Mouse (Mus musculus) left cerebral cortex, adult 2 months (tissue): ENCODE data around the gene Sds. TPM values are rescaled to one million over a fixed set of nuclear protein-coding genes. Genes with fewer than 3 reads are reported as not detected.
"Not testable (repeated sequence)": the region's sequence is repeated elsewhere in the genome, so short reads cannot be mapped to it uniquely, and the experiment has no call there.

Experiments
- DNase-seq, 2 experiments: peaks; one replicate each; pipeline ENCODE4 v3.0.0; 2021 to 2022; ENCODE audit warnings: low spot score in 2 of 2, mixed read lengths in 1 of 2; ENCODE audit errors: extremely low spot score in 1 of 2
- H3K27ac ChIP-seq: fragments of 200-600 bp; 2 replicates; pipeline ENCODE4 v1.8.1; 2022
- H3K4me3 ChIP-seq: fragments of 200-600 bp; 2 replicates; pipeline ENCODE4 v1.8.1; 2022
- CTCF ChIP-seq: fragments of 200-600 bp; IDR thresholded peaks from 2 replicates; pipeline ENCODE4 v1.8.1; 2022; ENCODE audit warnings: antibody characterized with exemption, mild to moderate bottlenecking, moderate library complexity
- intact Hi-C: fragments of 180-260 bp; cut with DNase I; formaldehyde crosslinking; loops from one replicate; pipeline ENCODE4 v1.15.1; 2025
- total RNA-seq, 2 experiments: library from RNA; stranded (reverse); gene quantifications; 2 replicates each; pipeline ENCODE4 v1.2.3; 2021

Sds gene
- total RNA-seq, 2 experiments from 2014 or later: 0.61 TPM; not detected in 1

- no peak overlapping the region for H3K4me3 ChIP-seq
- no peak overlapping the region for H3K27ac ChIP-seq
- intact Hi-C loops: no loop called here
- TF ChIP-seq CTCF: no peak
- no peak for DNase-seq
These were observed 17.6 kb downstream of the Sds start for GRCm38 (mm10) chr5:120493873-120494395.

GRCm38 (mm10) chr5:120495064-120495702 lies 18.9 kb downstream of the Sds start:
- intact Hi-C loops: no loop called here
- Histone ChIP-seq H3K4me3 (no peak overlapping the region), H3K27ac (peak overlapping the region; percentile 36)
- peak in 1 of 2 experiments; percentile 35 for DNase-seq
- no peak for TF ChIP-seq CTCF

GRCm38 (mm10) chr5:120495703-120496226 lies 19.4 kb downstream of the Sds start:
- no peak for DNase-seq
- intact Hi-C loops: no loop called here
- Histone ChIP-seq H3K27ac (peak overlapping the region; percentile 29), H3K4me3 (no peak overlapping the region)
- no peak for TF ChIP-seq CTCF

GRCm38 (mm10) chr5:120497071-120497470 lies 20.7 kb downstream of the Sds start:
- no peak for TF ChIP-seq CTCF
- H3K4me3 ChIP-seq: no peak overlapping the region
- intact Hi-C loops: no loop called here
- H3K27ac ChIP-seq: no peak overlapping the region
- no peak for DNase-seq

GRCm38 (mm10) chr5:120499202-120499601 lies 22.9 kb downstream of the Sds start:
- no peak for TF ChIP-seq CTCF
- Histone ChIP-seq H3K27ac (no peak overlapping the region), H3K4me3 (no peak overlapping the region)
- DNase-seq: no peak
- intact Hi-C loops: no loop called here

GRCm38 (mm10) chr5:120500609-120501008 lies 24.3 kb downstream of the Sds start:
- DNase-seq, H3K27ac ChIP-seq, H3K4me3 ChIP-seq: not testable (repeated sequence)
- peak; percentile 41 for TF ChIP-seq CTCF
- intact Hi-C loops: loop anchor here (5.0 to 10.0 kb wide), 3 partner anchors 87 to 312 kb away; partner anchors contain the start of genes Iqcd, Oas1c, Oas2 and Tpcn1

GRCm38 (mm10) chr5:120502147-120502621 lies 25.9 kb downstream of the Sds start:
- no peak for TF ChIP-seq CTCF
- intact Hi-C loops: loop anchor here (5.0 to 10.0 kb wide), 3 partner anchors 85 to 310 kb away; partner anchors contain the start of genes Iqcd, Oas1c, Oas2 and Tpcn1
- peak overlapping the region; percentile 86 for H3K27ac ChIP-seq
- peak overlapping the region; percentile 92 for H3K4me3 ChIP-seq
- peak in 1 of 2 experiments; percentile 30 for DNase-seq

- H3K27ac ChIP-seq: peak overlapping the region; percentile 86
- no peak for TF ChIP-seq CTCF
- peak overlapping the region; percentile 92 for H3K4me3 ChIP-seq
- DNase-seq: no peak
- intact Hi-C loops: loop anchor here (5.0 to 10.0 kb wide), 3 partner anchors 85 to 310 kb away; partner anchors contain the start of genes Iqcd, Oas1c, Oas2 and Tpcn1
These were observed 26.4 kb downstream of the Sds start for GRCm38 (mm10) chr5:120502675-120503143.

GRCm38 (mm10) chr5:120503144-120503795 lies 26.9 kb downstream of the Sds start, which contains the start of gene Plbd2:
TSS of gene Plbd2 (minus strand) at chr5:120503625.
- TF ChIP-seq CTCF: no peak
- DNase-seq: peak; percentile 77 to 81
- peak within 1 kb of the TSS; percentile 92 for H3K4me3 ChIP-seq
- H3K27ac ChIP-seq: peak within 1 kb of the TSS; percentile 86
- intact Hi-C loops: loop anchor here (5.0 to 10.0 kb wide), 3 partner anchors 84 to 309 kb away; partner anchors contain the start of genes Iqcd, Oas1c, Oas2 and Tpcn1

GRCm38 (mm10) chr5:120505368-120505767 lies 29.0 kb downstream of the Sds start:
- H3K4me3 ChIP-seq: no peak overlapping the region
- TF ChIP-seq CTCF: peak; percentile 95
- intact Hi-C loops: loop anchor here (1.0 to 10.0 kb wide), 2 partner anchors 100 to 239 kb away; partner anchors contain the start of gene Oas2
- DNase-seq: peak; percentile 59 to 81
- no peak overlapping the region for H3K27ac ChIP-seq

- intact Hi-C loops: loop anchor here (1.0 to 10.0 kb wide), 2 partner anchors 100 to 239 kb away; partner anchors contain the start of gene Oas2
- Histone ChIP-seq H3K4me3 (no peak overlapping the region), H3K27ac (no peak overlapping the region)
- DNase-seq: no peak
- TF ChIP-seq CTCF: no peak
These were observed 29.5 kb downstream of the Sds start for GRCm38 (mm10) chr5:120505781-120506180.
